In genomic region chr1:62398261-62398660, GRCm38 (mm10) we compare ENCODE assay signal across 13 mouse cellular contexts.
"Had no signal": no experiment of that assay in that cellular context is flagged by ENCODE, and none has a peak within 500 bp of the region (broad histone marks: within the 10 kb centered on the region; RNA-seq: fewer than 3 reads in every experiment).

No protein-coding gene starts in this region.

- H3K27me3 ChIP-seq: liver, embryonic 13.5 days; lung, embryonic 15.5 days; megakaryocyte, embryonic 14.5 days; midbrain, embryonic 13.5 days had no signal

- ATAC-seq: liver, postnatal 0 days; midbrain, embryonic 13.5 days had no signal

- H3K4me1 ChIP-seq: liver, embryonic 13.5 days; lung, embryonic 15.5 days; megakaryocyte, embryonic 14.5 days; midbrain, embryonic 13.5 days had no signal

- H3K27ac ChIP-seq: liver, embryonic 13.5 days; lung, embryonic 15.5 days; macrophage; midbrain, embryonic 13.5 days had no signal

- H3K9ac ChIP-seq: liver, embryonic 13.5 days; liver, postnatal 0 days; lung, embryonic 15.5 days; midbrain, embryonic 13.5 days had no signal

- H3K9me3 ChIP-seq: liver, embryonic 13.5 days; lung, embryonic 15.5 days; midbrain, embryonic 13.5 days had no signal

- H3K4me2 ChIP-seq: liver, embryonic 13.5 days; lung, embryonic 15.5 days; midbrain, embryonic 13.5 days had no signal

- H3K36me3 ChIP-seq: liver, embryonic 13.5 days; lung, embryonic 15.5 days; midbrain, embryonic 13.5 days had no signal

- DNase-seq: kidney, postnatal 10 days; liver; liver, embryonic 13.5 days; liver, postnatal 0 days; lung, postnatal 14 days; spleen, adult 18-20 months; thymus, adult 18-20 months; thymus, postnatal 14 days had no signal

- H3K4me3 ChIP-seq: liver, embryonic 13.5 days; lung, embryonic 15.5 days; megakaryocyte, embryonic 14.5 days; midbrain, embryonic 13.5 days; myocyte had no signal
